Mouse (Mus musculus): Measurements from ENCODE around the gene Pex1. TPM values are rescaled to one million over a fixed set of nuclear protein-coding genes. Genes with fewer than 3 reads are reported as not detected.

Gene Pex1
- polyA plus RNA-seq, 1 experiment from 2014 or later = 19.8 TPM

DNA sequence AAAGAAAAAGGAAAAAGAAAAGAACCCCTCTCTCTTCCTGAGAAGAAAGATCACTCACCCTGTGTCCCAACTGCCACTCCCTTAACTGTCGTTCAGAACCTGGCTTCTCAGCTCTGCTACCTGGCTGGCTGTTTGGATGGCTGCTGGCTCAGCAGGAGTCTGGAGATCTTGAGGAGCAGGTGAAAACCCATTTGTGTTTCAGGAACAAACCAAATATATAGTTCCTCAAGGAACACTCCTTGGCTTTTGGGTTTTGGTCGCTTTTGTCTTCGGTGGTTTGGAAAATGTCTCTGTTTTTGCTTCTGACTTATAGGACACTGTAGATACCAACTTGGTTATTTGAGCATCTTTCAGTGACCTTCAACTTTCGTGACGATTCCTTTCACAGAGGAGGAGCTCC is 61.2 kb downstream of the Pex1 start, which contains the start of gene Gatad1:
TSS of gene Gatad1 (minus strand) at position 101 of the 400 bp plus-strand sequence.
- Histone ChIP-seq H3K4me1 (ENCODE audit: control insufficient read depth, insufficient read depth, low read length) (no peaks in the 10 kb centered on the region), H3K27ac (ENCODE audit: low read length) (no peak within 1 kb of the TSS), H3K9ac (replicated peaks; ENCODE audit: low read depth, low read length) (no peak within 1 kb of the TSS), H3K4me2 (replicated peaks; ENCODE audit: low read depth, low read length) (no peak within 1 kb of the TSS), H3K9me3 (ENCODE audit: control insufficient read depth, low read depth, low read length) (no peaks in the 10 kb centered on the region), H3K4me3 (ENCODE audit: low read depth, low read length) (no peak within 1 kb of the TSS), H3K36me3 (ENCODE audit: control insufficient read depth, insufficient read depth, low read length) (no peaks in the 10 kb centered on the region), H3K27me3 (ENCODE audit: control insufficient read depth, insufficient read depth, low read length) (no peaks in the 10 kb centered on the region)
- WGBS = 76% methylated on average over 5 of the region's 5 CpGs
- no peak for ATAC-seq (ENCODE audit: insufficient number of reproducible peaks, insufficient read depth, low FRiP score, low read depth)

DNA sequence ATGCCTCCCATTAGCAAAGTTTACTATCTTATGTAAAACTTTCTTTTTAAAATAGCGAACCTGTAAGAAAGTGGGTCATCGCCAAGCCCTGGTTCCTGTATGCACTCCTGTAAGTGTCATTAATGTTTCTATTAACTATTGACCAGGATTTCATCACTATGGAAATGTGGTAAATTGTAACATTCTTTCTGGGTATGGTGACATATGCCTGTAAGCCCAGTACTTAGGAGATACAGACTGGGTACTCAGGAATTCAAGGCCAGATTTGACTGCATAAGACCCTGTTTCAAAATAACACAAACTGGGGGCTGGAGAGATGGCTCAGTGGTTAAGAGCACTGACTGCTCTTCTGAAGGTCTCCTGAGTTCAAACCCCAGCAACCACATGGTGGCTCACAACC is 69.4 kb downstream of the Pex1 start:
- ATAC-seq (ENCODE audit: insufficient number of reproducible peaks, insufficient read depth, low FRiP score, low read depth) = no peak
- WGBS = 93% methylated on average over 2 of the region's 2 CpGs
- H3K36me3 ChIP-seq (ENCODE audit: control insufficient read depth, insufficient read depth, low read length) = no peaks in the 10 kb centered on the region
- H3K4me2 ChIP-seq (replicated peaks; ENCODE audit: low read depth, low read length) = no peak overlapping the region
- H3K4me3 ChIP-seq (ENCODE audit: low read depth, low read length) = no peak overlapping the region
- no peaks in the 10 kb centered on the region for H3K4me1 ChIP-seq (ENCODE audit: control insufficient read depth, insufficient read depth, low read length)
- H3K9me3 ChIP-seq (ENCODE audit: control insufficient read depth, low read depth, low read length) = no peaks in the 10 kb centered on the region
- no peak overlapping the region for H3K27ac ChIP-seq (ENCODE audit: low read length)
- H3K9ac ChIP-seq (replicated peaks; ENCODE audit: low read depth, low read length) = no peak overlapping the region
- H3K27me3 ChIP-seq (ENCODE audit: control insufficient read depth, insufficient read depth, low read length) = no peaks in the 10 kb centered on the region

DNA sequence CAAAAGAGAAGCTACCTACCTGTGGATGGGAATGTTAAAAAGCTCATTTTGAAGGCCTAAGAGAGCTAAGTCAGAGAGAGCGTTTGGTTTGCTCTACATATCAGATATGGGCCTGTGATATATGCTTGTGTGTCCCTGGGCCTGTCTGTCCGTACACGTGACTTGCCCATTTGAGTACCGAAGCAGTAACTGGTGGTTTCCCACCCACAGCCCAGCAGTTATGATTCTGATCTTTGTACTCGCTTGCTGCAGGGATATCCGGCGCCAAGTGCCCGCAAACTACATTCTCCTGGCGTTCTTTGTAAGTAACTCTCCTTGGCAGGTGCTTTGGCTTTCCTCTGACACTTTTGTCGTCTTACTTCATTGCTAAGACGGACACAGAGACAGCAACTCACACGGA is 70.7 kb downstream of the Pex1 start:
- Histone ChIP-seq H3K4me2 (replicated peaks; ENCODE audit: low read depth, low read length) (no peak overlapping the region), H3K27ac (ENCODE audit: low read length) (no peak overlapping the region), H3K9ac (replicated peaks; ENCODE audit: low read depth, low read length) (no peak overlapping the region), H3K9me3 (ENCODE audit: control insufficient read depth, low read depth, low read length) (no peaks in the 10 kb centered on the region), H3K4me1 (ENCODE audit: control insufficient read depth, insufficient read depth, low read length) (no peaks in the 10 kb centered on the region), H3K27me3 (ENCODE audit: control insufficient read depth, insufficient read depth, low read length) (no peaks in the 10 kb centered on the region), H3K4me3 (ENCODE audit: low read depth, low read length) (no peak overlapping the region), H3K36me3 (ENCODE audit: control insufficient read depth, insufficient read depth, low read length) (no peaks in the 10 kb centered on the region)
- no peak for ATAC-seq (ENCODE audit: insufficient number of reproducible peaks, insufficient read depth, low FRiP score, low read depth)
- WGBS = 90% methylated on average over 12 of the region's 12 CpGs

DNA sequence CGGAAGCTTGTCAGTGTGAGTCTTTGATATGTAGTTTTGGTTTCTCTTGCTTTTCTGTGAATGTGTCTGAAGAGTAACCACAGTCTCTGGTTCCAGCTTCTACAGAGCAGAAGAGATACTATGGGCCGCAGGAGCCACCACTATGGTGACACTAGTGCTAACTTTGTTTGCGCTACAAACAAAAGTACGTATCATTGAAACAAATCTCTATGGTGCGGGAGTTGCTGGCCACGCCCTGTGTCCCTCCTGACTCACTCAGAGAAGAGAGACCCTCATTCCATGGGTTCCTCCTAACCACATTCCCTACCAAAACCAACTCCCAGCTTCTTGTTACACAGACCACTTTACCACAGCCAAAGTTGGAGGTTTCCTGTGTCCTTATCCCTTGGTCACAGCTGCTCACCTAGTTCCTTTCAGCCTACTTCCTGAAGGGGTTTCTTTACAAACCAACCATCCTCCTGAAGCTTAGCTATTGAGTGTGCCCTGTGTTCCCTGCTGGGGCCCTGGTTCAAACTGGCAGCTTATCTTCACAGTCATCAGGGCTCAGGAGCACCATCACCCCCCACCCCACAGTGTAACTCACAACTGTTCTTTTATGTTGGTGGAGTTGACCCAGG is 74.2 kb downstream of the Pex1 start:
- WGBS = 79% methylated on average over 6 of the region's 6 CpGs
- Histone ChIP-seq H3K4me1 (ENCODE audit: control insufficient read depth, insufficient read depth, low read length) (no peaks in the 10 kb centered on the region), H3K36me3 (ENCODE audit: control insufficient read depth, insufficient read depth, low read length) (no peaks in the 10 kb centered on the region), H3K4me3 (ENCODE audit: low read depth, low read length) (no peak overlapping the region), H3K9ac (replicated peaks; ENCODE audit: low read depth, low read length) (no peak overlapping the region), H3K27me3 (ENCODE audit: control insufficient read depth, insufficient read depth, low read length) (no peaks in the 10 kb centered on the region), H3K9me3 (ENCODE audit: control insufficient read depth, low read depth, low read length) (no peaks in the 10 kb centered on the region), H3K27ac (ENCODE audit: low read length) (no peak overlapping the region), H3K4me2 (replicated peaks; ENCODE audit: low read depth, low read length) (no peak overlapping the region)
- ATAC-seq (ENCODE audit: insufficient number of reproducible peaks, insufficient read depth, low FRiP score, low read depth) = no peak

Small RNAs within 50 kb of the gene (microRNA-seq; reads per million reads assigned to microRNA genes)
- not detected for gene Gm26238

Other genes with a start within 250 kb of the Pex1 start
- 39.0 and 44.4 TPM in 2 replicates for gene Fam133b, start 52.2 kb upstream of the Pex1 start, polyA plus RNA-seq (2014; fragmentation: Nextera tagmentation; extraction: Ambion mirVana)
- 4.7 and 5.4 TPM in 2 replicates for gene 1700109H08Rik, start 24.5 kb upstream of the Pex1 start, polyA plus RNA-seq (2014; fragmentation: Nextera tagmentation; extraction: Ambion mirVana)
- gene Rbm48, start 519 bp downstream of the Pex1 start, polyA plus RNA-seq (2014; fragmentation: Nextera tagmentation; extraction: Ambion mirVana) = 16.9 and 17.3 TPM in 2 replicates
- gene Tmbim7, start 55.1 kb downstream of the Pex1 start, polyA plus RNA-seq (2014; fragmentation: Nextera tagmentation; extraction: Ambion mirVana) = not detected in 2 replicates
- 73.9 and 76.3 TPM in 2 replicates for gene Gatad1, start 61.1 kb downstream of the Pex1 start, polyA plus RNA-seq (2014; fragmentation: Nextera tagmentation; extraction: Ambion mirVana)
- 13.5 and 14.0 TPM in 2 replicates for gene Ankib1, start 206.9 kb downstream of the Pex1 start, polyA plus RNA-seq (2014; fragmentation: Nextera tagmentation; extraction: Ambion mirVana)
- 48.9 and 49.9 TPM in 2 replicates for gene Krit1, start 207.1 kb downstream of the Pex1 start, polyA plus RNA-seq (2014; fragmentation: Nextera tagmentation; extraction: Ambion mirVana)
- gene Lrrd1, start 249.1 kb downstream of the Pex1 start, polyA plus RNA-seq (2014; fragmentation: Nextera tagmentation; extraction: Ambion mirVana) = 0.10 TPM in 1 of 2 replicates, not detected in the other